Mouse (Mus musculus) frontal cortex, adult 2 months (tissue): ENCODE results near the gene Atp5l. TPM values are rescaled to one million over a fixed set of nuclear protein-coding genes. Genes with fewer than 3 reads are reported as not detected.
A peak's percentile ranks its signal among the peaks of the same experiment; 100 is the strongest.
"Not testable (repeated sequence)": the region's sequence is repeated elsewhere in the genome, so short reads cannot be mapped to it uniquely, and the experiment has no call there.

Experiments
- DNase-seq, 2 experiments: peaks; one replicate each; pipeline ENCODE4 v3.0.0; 2022; ENCODE audit warnings: low spot score in 1 of 2; ENCODE audit errors: extremely low spot score in 1 of 2
- polyA plus RNA-seq: library from polyadenylated mRNA; depleted of rRNA; stranded (reverse); fragments of >200 nt; gene quantifications from 2 replicates; pipeline ENCODE4 v1.2.3, GENCODE M21; 2012; rRNA removed

The Atp5l gene
- polyA plus RNA-seq, result 723 and 788 TPM in 2 replicates

- DNase-seq, result peak; percentile 81 to 95
Measured at GRCm38 (mm10) chr9:44920374-44921122, at the start of gene Atp5l. Atp5l (minus strand) TSS chr9:44920742.

GRCm38 (mm10) chr9:44969450-44969849 lies 48.9 kb upstream of the Atp5l start:
- DNase-seq, result peak in 1 of 2 experiments; percentile 20

GRCm38 (mm10) chr9:44967763-44968162 lies 47.2 kb upstream of the Atp5l start:
- not testable (repeated sequence) for DNase-seq

DNA sequence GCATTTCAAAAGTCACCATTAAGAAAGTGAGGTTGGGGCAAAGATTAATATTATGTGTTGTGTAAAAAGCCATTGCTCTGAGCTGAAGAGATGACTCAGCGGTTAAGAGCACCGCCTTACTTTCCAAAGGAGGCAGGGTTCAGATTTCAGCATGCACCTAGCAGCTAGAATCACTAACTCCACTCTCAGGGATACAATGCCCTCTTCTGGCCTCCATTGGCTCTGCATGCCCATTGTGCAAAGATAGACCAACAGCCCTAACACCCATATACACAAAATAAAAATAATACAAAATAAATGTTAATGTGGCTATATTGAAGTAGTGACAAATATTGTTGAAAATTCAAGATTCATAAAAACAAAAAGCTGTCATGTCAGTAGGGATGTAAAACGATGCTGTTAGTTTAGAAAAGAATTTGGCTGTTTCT lies 46.3 kb upstream of the Atp5l start:
- peak in 1 of 2 experiments; percentile 76 for DNase-seq

DNA sequence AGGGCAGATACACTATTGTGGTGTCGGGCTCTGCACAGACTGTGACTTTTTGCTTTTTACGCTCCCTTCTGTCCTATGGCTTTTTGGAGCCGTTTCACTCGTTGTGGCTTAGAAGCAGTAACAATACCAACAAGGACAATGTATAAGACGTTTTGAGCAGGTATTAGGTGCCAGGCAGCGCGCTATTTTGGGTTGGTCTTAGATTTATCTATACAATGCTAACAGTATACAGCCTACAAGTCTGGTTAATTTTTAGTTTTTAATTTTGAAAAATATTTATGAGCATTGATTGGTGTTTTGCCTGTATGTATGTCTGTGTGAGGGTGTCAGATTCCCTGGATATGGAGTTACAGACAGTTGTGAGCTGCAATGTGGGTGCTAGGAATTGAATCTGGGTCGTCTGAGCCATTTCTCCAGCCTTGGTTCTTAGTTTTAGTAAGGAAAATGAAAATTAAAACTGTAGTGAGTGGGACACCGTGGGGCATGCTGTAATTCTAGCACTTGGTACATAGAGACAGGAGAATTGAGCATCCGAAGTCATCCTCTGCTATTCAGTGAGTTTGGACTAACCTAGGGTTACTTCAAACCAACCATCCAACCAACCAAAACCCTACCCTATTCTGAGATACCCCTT lies 45.4 kb upstream of the Atp5l start:
- no peak for DNase-seq

DNA sequence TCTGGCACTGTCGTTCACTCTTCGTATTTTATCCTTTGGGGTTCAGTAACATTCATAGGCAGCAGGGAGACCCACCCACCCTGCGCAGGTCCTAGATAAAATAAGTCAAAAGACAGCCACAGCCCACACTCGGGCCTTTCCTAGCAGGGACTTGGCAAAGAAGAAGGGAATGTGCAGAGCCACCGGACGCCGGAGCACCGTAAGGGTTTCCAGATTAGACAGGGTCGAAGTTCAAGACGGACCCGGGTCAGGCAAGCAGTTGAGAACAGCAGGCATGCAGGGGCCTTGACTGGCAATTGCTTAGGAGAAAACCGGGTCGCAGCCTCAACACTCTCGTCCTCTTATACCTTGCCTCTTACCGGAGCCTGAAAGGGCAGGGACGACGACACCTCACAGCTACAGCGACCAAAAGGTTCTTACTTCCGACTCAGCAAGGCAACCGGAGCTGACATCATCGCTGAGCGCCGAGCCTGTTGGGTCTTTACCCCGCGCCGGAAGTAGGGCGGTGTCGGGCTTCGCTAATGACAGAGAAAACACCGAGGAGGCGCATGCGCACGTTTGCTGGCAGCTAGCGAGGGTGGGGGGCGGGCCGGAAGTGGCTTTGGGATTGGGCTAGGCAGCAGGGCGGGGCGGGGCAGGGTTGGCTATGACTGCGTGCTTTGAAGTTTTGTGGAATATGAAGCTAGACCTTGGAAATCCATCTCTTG lies 44.7 kb upstream of the Atp5l start, which contains the start of gene Ube4a:
Gene Ube4a, minus strand, starts transcription at position 475 of the 707 bp plus-strand sequence.
- peak; percentile 98 to 100 for DNase-seq

GRCm38 (mm10) chr9:44954432-44954831 lies 33.9 kb upstream of the Atp5l start:
- DNase-seq, result no peak

- DNase-seq, result no peak
Measured at GRCm38 (mm10) chr9:44947836-44948235, 27.3 kb upstream of the Atp5l start.

DNA sequence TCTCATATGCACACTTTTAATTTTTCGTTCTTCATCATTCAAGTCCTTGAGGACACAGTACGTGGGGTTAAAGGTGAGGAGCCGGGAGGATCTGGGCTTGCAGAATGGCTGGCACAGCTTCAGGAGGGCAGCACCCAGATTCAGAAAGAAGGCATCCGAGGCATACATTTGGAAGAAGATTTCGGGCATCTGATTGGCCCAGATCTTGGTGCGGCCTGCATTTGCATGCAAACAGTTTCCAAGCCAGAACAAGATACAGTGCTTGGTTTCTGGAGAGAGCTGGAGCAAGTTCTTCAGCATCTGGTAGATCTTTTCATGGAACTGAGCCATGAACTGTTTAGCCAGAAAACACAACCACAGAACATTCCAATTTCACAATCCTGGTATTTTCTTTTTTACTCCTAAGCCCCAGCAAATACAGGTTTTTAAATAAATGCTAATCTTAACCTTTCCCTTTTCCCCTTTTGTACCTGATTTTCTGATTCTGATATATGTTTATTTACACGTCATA lies 25.7 kb upstream of the Atp5l start:
- DNase-seq, result no peak

GRCm38 (mm10) chr9:44942421-44942820 lies 21.9 kb upstream of the Atp5l start:
- DNase-seq, result no peak

DNA sequence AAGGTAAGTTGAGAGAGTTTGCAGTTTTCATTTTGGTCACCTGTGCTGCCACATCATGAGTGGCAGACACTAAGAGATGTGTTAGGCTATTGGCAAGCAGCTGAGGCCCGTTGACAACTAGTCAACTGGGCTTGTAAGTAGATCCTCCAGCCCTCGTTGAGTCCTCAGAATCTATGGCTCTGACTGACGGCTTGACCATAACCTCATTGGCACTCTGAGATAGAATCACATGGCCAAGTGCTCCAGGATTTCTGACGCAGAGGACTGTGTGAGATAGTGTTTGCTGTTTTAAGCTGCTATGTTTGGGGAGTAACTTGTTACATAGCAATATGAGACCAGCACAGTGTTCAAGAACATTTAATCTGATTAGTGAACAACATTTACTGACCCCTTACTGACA lies 21.2 kb upstream of the Atp5l start:
- no peak for DNase-seq

GRCm38 (mm10) chr9:44921543-44921942 lies 1.0 kb upstream of the Atp5l start:
- no peak for DNase-seq

- DNase-seq, result peak in 1 of 2 experiments; percentile 48
Measured at GRCm38 (mm10) chr9:44921123-44921468, 554 bp upstream of the Atp5l start.

- no peak for DNase-seq
Measured at GRCm38 (mm10) chr9:44919606-44920005, 936 bp downstream of the Atp5l start.

GRCm38 (mm10) chr9:44916196-44916595 lies 4.3 kb downstream of the Atp5l start:
- peak in 1 of 2 experiments; percentile 53 for DNase-seq

- DNase-seq, result no peak
Measured at GRCm38 (mm10) chr9:44914706-44915105, 5.8 kb downstream of the Atp5l start.

DNA sequence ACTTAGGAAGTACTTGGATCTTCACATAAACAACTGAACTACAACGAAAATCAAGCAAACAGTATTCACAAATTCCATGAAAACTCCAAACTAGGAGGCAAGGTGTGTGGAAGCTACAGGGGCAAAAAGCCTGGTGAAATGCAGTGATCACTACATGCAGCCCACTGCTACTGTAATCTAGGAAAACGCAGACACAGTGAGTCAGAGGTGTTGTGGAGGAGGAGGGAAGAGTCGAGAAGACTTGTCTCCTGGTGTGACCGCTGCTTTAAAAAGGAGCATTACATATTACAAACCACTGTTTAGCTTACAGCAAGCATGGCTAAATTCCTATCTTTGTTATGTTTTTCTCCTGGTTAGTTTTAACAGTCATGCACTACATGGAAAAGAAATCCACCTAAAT lies 9.2 kb downstream of the Atp5l start:
- peak in 1 of 2 experiments; percentile 50 for DNase-seq

- DNase-seq, result peak; percentile 71 to 90
Measured at GRCm38 (mm10) chr9:44905620-44906019, 14.9 kb downstream of the Atp5l start.

GRCm38 (mm10) chr9:44904964-44905363 lies 15.6 kb downstream of the Atp5l start:
- peak; percentile 88 to 90 for DNase-seq

DNA sequence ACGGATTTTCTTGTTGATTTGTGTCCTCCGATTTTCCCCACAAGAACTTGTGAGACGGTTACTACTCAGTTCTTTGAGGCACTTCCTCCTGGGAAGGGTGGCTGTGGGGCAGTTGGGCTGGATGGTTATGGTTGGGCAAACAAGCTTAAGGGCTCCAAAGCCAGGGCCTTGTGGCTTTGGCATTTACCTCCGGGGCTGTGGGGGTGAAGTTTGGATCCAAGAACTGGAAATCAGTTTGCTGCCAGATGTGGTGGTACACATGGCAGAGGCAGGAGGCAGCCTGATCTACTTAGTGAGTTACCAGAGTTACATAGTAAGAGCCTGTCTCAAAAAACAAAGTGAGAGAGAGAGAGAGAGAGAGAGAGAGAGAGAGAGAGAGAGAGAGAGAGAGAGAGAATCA lies 16.7 kb downstream of the Atp5l start:
- DNase-seq, result no peak

DNA sequence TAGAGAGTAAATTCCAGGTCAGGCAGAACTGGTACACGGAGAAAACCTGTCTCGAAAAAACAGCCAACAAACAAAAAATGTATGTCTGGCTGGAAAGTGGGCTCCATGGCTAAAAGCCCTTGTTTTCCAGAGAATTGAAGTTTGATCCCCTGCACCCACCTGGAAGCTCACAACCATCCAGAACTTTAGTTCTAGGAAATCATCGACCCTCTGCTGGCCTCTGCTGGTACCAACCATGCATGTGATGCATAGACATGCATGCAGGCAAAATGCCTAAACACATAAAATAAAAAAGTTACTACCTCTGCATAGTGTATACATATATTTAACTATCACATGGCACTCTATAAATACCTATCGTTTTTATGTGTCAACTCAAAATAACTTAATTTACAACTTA lies 20.1 kb downstream of the Atp5l start:
- no peak for DNase-seq
